Mouse (Mus musculus) cerebellum, postnatal 14 days (tissue): ENCODE measurements around the gene Rb1.

ENCODE experiments used
- DNase-seq, 2 experiments: peaks; one replicate each; pipeline ENCODE4 v3.0.0; 2021; ENCODE audit warnings: mixed read lengths in 2 of 2

The Rb1 gene

DNA sequence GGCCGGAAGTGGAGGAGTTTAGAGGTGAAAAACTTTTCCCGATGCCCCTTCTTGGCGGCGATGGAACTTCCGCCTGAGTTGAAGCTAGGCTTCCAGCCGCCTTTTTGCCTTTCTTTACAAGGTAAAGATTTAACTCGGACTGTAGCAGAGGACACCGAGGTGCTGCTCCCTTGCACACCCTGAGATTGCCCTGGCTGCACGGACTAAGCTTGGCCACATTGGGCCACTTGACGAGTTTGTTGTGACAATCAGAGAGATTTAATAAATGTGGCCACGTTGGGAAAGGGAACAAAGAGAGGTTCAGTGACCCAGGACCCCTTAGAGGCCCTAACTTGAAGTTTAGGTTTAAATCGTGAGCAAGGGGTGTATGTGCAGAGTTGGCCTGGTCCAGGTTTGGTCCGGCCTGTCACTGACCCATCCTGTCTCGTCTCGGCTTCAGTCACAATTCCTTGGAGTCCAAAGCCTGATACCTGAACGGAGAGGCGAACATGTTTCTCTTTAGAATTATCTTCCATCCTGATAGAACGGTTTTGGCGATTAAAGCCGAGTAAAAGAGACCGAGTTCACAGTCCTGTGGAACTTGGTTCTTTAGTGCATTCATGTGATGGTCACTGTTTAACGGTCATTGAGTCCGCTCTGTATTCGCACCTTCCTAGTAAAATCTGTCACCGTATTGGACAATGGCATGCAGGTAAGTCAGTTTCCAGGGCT, 181.8 kb downstream of the Rb1 start:
- DNase-seq = no peak

DNA sequence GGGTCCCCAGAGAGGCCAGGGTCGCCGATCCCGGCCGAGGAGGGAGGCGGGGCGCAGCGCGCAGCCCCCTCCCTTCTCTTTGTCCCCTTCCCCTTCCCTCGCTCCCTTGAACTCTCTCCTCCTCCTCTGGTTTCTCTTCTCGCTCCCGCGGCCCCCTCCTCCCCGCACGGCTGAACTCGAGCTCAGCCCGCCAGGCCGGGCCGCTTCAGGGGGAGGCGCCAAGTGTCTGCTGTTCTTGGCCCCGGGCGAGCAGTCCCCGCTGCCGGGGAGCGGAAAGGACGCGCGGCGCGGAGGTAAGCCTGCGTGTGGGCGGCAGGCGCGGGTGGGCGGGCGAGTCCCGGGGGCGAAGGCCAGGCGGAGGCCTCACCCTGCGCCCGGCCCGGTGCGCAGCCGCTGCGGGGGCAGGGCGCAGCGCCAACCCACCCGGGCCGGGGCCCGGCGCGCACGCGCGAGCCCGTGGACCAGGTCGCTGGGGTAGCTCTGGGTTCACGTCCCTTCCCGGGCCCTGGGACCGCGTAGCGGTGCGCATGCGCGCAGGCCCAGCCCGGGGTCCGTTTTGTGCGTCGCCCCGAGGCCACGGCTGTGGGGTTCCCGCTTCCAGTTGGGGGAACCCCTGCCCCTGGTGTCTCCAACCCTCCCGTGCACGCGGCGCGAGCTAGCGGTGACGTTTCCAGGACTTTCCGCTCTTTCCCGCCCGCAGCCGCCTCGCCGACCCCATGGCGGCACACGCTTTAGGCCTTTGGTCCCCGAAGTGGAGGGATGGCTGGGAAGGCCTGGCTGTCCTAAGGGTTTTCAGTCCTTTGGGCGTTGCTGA, 182.5 kb downstream of the Rb1 start:
- DNase-seq = peak; percentile 86 to 91

DNA sequence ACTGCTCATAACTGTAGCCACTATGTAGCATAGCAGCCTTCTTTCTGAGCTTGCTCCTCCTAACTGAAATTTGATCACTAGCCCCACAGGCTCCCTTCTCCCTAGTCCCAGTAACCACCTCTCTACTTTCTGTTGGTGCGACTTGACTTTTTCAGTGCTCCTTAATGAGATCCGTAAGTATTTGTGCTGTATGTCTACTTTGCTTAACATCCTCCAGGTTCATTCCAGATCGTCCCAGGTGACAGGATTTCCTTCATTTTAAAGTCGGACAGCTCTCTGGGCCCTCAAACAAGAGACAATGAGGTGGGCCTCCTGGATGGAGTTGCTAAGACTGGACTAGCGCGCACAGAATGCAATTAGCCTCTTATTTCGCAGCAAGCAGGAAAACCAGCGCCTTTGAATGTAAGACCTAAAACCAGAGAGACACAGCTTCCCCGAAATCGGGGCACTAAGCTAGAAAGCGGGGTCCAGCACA, 183.2 kb downstream of the Rb1 start:
- no peak for DNase-seq

DNA sequence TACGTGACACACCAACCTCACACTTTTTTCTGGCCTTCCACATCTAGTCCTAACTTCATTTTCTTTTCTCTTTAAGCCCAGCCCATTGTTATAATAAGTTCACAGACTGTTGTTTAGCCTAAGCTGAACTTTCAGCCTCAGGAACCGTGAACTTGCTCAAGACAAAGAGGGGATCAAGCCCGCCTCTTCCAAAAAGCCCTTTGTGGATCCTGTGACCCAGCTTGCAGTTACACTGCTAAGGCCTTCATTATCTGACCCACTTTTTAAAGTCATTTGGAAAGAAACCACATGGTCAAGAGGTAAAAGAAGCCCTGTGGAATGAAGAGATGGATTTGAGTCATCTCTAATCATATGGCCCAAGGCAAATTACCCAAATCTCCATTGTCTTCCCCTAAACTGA, 183.8 kb downstream of the Rb1 start:
- DNase-seq = no peak

DNA sequence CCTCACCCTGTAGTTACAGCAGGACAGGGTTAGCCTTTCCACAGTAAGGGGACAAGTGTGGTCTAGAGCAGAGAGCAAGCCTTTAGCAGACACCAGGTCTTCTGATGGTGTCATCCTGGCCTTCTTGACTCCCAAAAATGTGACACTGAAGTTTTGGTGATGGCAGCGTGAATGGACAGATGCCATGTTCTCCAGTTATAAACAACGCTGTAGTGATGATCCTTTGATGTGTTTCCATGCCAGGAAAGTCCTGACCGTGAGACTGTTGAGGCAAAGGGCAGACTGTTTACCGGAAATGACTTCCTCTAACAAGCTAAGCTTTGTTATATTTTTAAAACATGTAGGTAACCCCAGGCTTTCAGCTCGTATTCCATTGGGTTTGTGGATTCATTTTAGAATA, 185.8 kb downstream of the Rb1 start:
- DNase-seq = no peak

DNA sequence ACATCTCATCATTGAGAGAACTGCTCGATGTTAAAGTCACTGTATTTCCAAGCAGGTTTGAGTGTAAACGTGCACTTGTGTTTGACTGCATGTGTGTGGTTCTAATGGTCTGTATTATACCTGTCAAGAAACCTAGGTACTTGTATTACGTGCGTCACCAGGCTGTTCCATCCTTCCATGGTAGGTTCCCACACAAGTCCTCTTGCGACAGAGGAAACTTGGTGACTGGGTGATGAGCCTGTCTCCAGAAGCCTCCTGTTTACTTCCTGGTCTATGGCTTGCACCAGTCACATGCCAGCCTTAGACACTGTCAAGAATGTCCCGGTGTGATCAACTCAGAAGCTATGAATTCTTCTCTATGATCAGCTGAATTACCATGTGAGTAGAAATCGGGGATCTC, 187.1 kb downstream of the Rb1 start:
- no peak for DNase-seq

DNA sequence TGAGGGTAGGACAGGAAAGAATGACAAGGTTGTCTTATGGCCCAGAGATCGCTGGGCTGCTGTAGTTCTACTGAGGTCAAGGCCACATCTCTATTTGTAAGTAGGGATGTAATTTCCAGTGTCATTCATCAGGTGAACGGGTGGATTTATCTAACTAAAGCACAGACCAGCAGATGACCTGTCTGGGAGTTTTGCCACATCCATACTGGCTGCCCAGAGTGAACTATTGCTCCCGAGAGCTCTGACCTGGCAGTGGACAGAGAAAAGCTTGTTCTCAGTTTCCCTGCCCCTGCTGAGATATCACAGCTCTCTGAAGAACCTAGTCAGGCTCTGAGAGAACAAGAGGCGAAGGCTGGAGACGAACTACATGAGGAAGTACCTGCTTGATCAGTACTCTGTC, 188.4 kb downstream of the Rb1 start:
- DNase-seq = no peak
